Mouse (Mus musculus) granulocyte monocyte progenitor cell, adult 5-6 weeks (primary cell): ENCODE measurements around the gene Pias4. TPM values are rescaled to one million over a fixed set of nuclear protein-coding genes. Genes with fewer than 3 reads are reported as not detected.
"Not testable (repeated sequence)": the region's sequence is repeated elsewhere in the genome, so short reads cannot be mapped to it uniquely, and the experiment has no call there.

Experiments
- ATAC-seq: replicated peaks from 2 replicates; pipeline ENCODE4 v1.8.0; 2016; ENCODE audit warnings: mild to moderate bottlenecking, moderate TSS enrichment, inconsistent platforms; ENCODE audit not compliant: poor library complexity, severe bottlenecking
- total RNA-seq, 2 experiments: library from RNA; stranded (forward) in 1 of 2; stranded (reverse) in 1 of 2; fragments of 200-712, 200-1000 nt in 1 of 2; fragments of >200 nt in 1 of 2; fragmentation: Nextera tagmentation in 1 of 2; gene quantifications; 2 replicates each; pipeline ENCODE4 v1.2.3; 2014 to 2017

The Pias4 gene
- total RNA-seq (2014; fragmentation: Nextera tagmentation) (6.3 and 22.9 TPM in 2 replicates), total RNA-seq (2017) (7.8 and 8.1 TPM in 2 replicates)

DNA sequence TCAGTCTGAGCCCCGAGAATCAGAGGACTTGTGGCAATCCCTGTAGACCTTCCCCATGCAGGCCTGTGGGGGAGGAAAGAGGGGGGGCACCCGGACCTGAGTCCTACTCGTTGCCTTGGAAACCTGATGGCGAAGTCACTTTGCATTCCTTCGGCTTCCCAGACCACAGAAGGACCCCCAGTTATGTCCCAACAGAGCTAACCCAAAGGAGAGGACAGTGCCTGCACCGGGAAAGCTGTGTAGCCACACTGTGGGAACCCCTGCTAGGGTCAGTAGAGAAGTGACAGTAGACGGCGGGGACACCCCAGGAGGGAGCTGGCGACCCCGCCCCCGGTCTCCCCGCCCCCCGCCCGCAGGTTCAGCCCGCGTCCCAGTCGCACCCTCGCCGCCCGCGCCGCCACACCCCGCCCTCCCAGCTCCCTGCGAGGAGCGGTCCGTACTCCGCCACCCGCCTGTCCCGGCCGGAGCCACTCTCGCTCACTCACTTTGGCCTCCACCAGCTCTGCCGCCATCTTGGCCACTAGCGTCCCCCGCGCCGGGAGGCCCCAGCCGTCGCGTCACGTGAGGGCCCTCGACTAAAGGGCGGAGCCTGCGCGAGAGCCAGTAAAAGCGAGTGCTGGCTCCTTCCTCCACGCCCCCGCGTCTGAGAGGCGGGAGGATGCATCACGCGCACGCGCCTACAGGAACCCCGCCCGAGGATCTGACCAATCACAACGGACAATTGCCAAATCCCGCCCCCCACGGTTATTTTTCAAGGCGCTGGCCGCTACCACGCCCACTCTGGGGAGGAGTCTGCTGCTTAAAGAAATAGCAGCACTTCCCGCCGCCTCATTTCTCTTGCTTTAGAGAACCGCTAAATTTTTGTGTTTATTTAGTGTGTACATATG, at the start of gene Pias4:
Pias4 (minus strand) TSS at position 724 of the 887 bp plus-strand sequence.
- ATAC-seq, result peak; percentile 90

DNA sequence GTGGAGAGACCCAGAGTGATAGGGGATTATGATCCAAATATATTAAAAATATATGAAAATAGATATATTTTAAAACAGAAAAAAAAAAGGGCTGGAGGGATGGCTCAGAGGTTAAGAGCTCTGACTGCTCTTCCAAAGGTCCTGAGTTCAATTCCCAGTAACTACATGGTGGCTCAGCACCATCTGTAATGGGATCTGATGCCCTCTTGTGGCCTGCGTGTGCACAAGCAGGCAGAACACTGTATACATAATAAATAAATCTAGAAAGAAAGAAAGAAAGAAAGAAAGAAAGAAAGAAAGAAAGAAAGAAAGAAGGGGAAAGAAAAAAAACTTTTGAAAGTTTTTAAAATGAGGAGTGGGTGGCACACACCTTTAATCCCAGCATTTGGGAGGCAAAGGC, 49.5 kb upstream of the Pias4 start:
- not testable (repeated sequence) for ATAC-seq

DNA sequence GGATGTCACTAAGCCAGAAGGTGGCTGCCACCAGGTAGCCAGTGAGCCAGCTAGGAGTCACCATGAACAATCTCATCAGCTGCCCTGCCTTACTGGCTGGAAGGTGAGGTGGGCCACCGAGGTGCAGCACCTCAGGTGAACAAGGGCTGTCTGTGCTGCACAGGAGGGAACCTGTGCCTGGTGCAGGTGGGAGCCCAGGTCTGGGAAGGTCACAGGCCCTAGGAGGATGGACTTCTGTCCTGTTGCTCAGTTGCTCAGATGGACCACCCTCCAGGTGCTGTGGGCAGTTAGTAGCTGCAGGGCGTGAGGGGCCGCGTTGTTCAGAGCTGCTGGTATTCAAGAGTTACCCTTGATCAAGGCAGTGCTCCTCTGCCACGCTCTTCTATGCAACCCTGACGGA, 49.1 kb upstream of the Pias4 start:
- ATAC-seq, result no peak

DNA sequence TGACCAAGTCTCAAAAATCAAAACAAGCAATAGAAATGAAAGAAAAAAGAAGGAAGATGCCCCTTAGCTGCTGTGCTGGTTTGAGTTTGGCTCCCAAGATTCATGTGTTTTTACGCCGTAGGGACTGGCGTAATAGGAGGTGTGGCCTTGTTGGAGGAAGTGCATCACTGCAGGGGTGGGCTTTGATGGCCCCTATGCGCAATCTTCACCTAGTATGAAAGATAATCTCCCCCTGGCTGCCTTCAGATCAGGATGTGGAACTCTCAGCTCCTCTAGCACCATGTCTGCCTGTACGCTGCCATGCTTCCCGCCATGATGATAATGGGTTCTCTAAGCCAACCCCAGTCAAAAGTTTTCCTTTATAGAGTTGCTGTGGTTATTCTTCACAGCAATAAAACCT, 48.5 kb upstream of the Pias4 start:
- peak; percentile 76 for ATAC-seq

DNA sequence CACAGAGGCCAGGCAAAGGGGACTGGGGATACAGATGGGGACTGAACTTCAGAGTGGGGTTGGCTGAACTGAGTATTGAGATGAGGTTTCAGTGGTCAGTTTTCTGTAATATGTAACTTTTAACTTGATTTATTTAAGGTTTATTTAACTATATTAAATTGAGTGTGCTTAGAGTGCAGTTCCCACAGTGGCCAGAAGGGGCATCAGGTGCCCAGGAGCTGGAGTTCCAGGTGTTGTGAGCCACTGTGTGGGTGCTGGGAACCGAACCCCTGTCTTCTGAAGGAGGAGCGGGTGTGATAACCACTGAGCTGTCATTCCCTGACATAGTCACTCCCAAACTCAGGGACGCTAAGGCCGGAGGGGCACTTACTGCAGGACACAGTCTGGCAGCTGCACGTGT, 42.4 kb upstream of the Pias4 start:
- ATAC-seq, result no peak

DNA sequence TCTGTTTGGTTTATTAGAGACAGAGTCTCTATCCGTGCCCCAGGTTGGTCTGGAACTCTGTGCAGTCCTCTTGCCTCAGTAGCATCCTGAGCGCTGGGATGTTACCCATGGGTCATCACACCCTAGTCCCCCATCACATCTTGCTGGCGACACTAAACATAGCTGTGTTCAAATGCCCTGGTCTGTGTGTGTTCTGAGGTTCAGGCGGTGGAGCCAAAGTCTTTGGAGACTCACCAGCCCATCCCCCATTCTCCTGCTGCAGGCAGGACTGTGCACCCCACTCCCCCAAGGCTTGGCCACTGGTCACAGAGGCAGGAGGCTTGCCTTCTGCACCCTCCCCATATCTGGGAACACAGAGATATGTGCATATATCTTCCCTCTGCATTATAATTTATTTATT, 36.4 kb upstream of the Pias4 start:
- no peak for ATAC-seq

DNA sequence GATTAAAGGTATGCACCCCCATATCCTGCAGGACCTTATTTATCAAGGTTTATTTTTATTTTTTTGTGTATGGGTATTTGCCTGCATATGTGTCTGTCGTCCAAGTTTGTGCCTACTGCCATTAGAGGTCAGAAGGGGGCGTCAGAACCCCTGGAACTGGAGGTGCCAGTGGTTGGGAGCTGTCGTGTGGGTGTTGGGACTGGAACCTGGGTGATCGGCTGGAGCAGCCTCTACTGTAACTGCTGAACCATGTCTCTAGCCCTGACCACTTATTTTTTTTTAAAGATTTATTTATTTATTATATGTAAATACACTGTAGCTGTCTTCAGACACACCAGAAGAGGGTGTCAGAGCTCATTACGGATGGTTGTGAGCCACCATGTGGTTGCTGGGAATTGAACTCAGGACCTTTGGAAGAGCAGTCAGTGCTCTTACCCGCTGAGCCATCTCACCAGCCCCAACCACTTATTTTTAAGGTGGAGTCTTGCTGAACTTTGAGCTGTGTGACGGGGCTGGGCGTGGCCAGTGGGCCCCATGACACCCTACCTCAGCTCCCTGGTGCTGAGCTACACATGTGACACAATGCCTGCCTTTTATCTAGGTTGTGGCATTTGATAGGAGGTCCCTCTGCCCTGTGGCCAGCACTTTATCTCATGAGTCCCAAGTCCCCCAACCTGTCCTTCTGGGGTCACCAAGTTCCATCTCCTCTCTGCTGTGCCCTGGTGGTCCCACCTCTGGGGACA, 35.4 kb upstream of the Pias4 start:
- ATAC-seq, result no peak

DNA sequence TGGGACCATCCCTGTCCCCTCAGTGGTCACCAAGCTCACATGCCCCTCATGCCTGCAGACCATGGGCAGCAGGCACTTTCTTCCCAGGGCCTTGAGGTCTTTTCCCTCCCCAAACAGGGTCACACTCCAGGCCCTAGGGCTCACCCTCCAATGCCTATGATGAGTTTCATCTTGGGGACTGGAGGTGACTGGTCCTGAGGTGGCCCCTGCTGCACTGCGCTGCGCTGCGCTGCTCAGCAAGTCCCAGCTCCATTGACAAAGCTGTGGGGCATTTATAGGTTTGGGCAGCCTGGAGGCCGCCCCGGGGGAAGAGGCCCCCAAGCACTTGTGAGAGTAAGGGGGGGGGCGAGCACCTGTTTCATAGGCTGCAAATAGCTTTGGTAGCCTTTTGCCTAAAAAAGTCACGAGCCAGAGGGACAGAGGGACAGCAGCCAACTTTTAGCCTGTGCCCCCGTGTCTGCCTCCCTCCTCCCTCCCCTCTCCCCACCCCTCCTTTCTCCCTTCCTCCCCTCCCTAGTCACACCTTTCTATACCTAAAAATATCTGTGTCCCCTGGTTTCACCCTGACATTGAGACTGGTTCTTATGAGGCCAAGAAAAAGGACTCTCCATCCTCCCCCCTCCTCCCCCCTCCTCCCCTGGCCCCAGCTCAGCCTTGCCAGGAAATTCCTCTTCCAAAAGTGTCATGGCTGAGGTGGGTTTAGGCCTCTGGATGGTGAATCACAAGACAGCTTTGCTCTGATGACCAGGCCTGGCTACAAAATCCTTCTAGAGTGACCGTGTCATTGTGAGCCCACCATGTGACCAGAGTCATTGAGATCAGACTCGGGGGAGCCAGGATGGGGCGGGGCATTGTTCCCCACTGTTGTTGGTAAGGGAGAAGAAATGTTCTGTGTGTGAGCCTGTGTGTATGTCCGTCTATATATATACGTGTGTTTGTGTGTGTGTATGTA, 34.4 kb upstream of the Pias4 start, which contains the start of gene Nmrk2:
Nmrk2 (minus strand) TSS at position 245 of the 952 bp plus-strand sequence.
- no peak for ATAC-seq

DNA sequence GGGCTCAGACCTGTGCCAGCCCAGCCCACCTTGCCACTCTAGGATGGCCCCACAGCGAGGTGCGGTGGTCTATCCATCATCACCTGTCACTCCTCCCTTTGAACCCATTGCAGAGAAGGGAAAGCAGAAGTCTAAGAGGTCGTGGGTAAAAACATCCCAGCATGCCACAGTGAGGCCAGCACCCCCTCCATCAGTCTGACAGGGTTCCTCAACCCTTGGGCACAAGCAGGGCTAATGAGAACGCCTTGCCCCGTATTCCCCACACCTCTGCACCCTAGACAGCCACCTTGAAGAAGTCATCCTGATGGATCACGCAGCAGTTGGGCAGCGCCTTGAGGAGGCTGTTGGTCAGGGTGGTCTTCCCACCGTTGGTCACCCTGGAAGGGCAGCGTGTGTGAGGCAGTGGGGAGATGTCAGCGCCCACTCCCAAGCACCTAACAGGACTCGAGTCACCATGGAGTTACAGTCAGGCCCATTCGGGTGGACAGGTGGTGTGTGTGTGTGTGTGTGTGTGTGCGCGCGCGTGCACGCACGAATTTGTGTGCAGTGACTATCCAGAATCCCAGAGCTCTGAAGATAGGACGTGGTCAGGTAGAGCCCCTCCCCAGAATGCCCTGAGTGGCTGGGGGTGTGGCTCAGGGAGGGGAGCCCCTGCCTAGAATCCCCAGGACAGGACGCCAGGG, 33.0 kb upstream of the Pias4 start:
- no peak for ATAC-seq

DNA sequence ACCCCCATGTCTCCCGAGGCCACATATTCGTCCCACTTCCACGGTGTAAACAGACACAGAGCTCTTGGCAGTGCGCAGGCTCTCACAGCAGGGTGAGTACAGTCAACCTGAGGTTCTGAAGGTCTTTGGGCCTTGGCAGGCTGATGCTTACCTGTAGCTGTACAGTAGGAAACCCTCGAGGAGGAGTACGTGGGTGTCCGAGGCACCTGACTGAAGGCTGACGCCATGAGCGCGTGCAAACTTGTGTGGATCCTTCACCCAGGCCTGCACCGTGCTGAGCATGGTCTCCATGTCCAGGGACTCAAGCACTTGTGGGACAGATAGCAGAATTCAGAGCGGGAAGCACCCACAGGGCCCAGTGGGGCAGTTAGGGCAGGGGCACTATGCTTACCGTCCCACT, 32.4 kb upstream of the Pias4 start:
- no peak for ATAC-seq

DNA sequence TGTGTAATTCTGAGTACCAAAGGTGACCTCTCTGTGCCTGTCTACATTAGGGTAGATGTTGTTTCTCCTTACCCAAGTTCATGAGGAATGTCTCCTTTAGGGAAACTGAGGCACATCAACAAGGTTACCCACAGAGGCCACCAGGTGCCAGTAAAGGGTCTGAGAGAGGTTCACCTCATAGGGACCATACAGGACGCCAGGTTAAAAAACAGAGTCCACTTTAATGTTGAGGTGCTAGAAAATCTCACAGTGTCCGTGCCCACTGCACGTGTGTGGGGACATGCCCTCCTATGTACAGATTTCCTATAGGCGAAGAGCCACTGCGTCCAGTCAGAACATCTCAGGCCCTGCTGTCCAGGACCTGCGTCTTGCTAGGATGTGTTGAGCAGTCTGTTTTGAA, 31.3 kb upstream of the Pias4 start:
- ATAC-seq, result no peak

DNA sequence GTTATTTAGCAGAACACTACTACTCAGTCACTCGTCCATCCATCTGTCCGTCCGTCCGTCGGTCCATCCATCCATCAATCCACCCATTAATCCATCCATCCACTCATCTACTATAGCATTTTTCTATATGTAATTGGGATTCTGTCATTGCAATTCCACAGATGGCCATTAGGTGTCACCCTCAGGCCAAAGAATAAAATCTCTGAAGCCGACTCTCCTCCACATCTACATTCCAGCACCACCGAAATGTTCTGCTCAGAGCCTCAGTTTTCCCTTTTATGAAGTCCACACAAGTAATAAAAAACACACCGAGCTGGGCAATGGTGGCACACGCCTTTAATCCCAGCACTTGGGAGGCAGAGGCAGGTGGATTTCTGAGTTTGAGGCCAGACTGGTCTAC, 30.5 kb upstream of the Pias4 start:
- ATAC-seq, result peak; percentile 45

DNA sequence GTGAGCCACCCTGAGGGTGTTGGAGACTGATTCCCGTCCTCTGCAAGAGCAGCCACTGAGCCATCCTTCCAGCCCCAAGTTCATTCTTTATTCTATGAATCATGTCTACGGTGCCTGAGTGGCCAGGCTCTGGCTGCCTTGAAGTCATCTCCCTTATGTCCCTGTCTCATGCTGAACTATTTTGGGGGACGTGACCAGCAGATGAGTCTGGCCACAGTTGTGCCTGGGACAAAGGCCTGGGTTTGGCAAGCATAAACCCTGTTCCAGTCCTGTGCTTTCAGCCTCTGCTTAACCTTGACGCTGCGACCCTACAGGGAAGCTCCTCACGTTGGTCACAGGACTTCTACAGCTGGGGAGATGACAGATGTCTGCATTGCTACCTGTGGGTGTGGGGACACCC, 29.6 kb upstream of the Pias4 start:
- no peak for ATAC-seq

DNA sequence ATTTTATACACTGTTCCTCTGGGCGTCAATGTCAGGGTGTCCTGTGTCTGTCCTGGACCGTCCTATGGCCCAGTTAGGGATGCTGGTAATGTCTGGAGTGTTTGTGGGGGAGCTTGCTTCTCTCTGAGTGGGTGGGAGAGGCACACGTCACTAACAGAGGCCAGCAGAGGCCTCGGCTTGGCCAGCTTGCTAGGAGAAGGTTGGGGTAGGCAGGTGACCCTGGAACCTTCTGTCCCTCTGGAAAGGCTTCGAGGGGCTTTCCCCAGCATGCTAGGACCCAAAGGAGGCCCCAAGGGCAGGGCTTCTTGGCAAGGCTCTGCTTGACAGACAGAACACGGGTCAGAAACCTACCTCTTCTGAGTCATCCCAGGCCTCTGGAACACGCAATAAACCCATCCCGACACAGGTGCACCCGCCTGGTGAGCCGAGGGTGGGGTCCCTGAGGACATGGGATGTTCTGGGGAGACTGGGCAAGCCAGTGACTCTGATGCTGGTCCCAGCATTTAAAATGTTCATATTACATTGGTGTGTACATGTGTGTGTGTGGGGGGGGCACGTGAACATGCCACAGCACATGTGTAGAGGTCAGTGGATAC, 28.8 kb upstream of the Pias4 start:
- ATAC-seq, result no peak

DNA sequence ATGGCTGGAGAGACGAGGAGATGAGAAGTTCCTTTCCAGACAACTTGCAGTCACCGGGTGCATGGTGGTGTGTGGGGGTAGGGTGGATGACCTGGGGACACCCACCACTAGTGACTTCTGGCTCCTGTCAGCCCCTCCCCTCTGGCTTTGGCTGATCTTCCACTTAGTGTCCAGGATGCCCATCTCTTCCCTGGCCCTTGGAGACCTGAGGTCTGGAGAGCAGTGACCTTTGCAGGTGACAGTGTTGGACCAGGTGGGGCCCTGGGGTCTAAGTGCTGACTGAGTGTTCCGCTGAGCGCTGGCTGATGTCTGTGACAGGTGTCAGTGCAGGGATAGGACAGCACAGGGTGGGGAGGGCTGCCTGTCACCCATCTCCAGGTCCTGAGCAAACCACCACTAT, 27.6 kb upstream of the Pias4 start:
- ATAC-seq, result no peak

DNA sequence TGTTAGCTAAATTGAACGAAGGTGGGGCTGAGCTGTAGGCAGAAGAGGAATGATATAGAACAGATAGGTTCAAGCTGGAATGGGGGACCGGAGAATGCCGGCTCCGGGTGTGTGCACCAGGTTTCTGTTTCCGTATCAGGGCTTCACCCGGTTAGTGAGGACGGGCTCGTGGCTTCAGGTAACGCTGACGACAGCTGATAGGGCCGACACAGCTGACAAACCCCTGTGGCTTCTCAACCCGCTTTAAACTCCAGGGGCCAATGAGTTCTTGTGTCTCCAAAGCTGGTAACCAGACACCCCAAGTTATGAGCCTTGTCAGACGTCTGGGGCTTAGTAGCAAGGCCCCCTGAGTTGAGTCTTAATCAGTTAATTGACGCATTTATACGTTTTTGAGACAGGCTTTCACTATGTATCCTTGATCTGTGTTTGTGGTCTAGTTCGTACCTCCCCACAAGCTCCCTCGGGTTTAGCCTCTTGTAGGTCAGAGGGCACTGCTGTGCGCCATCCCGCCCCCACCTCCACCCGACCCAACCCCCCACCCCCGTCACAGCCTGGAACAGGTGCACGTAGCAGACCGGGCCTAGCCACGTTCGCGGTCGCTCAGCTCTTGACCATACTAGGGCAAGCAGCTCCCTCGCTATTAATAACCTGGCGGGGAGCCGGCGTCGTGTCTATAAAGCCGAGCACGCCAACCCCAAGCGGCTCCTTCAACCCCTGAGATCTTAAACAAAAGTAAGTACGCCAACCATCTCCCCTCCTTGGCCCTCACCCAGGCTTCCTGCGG, 26.5 kb upstream of the Pias4 start:
- ATAC-seq, result no peak

DNA sequence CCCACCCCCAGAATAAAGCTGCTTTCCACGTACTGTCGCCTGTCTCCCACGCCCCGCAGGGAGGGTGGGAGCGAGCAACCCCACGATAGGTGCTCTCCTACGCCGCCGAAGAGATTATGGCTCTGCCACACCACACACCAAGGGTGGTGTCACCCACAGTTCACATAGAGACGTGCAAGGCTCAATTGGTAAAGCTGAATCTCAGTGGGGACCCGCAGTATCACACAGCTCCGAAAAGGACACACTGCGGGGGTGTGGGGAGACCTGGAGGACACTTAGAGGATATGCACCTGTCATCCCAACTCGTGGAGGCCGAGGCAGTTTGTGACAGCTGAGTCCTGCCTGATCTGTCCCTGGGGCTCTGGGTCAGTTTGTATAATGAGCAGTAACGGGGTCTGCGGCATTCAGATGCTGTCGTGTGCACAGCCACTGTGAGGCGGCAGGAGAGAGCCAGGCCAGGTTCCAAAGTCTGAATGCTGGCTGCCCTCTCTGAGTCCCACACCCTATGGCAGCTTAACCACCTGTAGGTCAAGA, 25.3 kb upstream of the Pias4 start:
- ATAC-seq, result no peak

DNA sequence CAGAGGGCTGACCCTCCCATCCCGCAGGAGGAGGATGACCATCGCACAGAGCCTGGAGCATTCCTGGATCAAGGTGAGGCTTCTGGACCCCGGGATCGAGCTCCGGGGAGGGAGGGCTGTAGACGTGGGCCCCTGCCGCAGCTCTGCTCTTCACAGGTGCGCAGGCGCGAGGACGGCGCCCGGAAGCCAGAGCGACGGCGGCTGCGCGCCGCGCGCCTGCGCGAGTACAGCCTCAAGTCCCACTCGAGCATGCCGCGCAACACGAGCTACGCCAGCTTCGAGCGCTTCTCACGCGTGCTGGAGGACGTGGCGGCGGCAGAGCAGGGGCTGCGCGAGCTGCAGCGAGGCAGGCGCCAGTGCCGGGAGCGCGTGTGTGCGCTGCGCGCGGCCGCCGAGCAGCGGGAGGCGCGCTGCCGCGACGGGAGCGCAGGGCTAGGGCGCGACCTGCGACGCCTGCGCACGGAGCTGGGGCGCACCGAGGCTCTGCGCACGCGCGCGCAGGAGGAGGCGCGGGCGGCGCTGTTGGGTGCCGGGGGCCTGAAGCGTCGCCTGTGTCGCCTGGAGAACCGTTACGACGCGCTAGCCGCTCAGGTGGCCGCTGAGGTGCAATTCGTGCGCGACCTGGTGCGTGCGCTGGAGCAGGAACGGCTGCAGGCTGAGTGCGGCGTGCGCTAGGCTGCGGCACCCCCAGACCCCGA, 24.7 kb upstream of the Pias4 start:
- ATAC-seq, result peak; percentile 38
